Mouse (Mus musculus): ENCODE measurements at regions not wholly inside any gene's neighbourhood (a gene's known extent, or its start where the extent isn't known, plus 50 kb on each side); places are given as distances from the start of the nearest gene placed in this dataset.

- 58% methylated on average over 4 of the region's 4 CpGs for WGBS
- ATAC-seq (ENCODE audit: insufficient number of reproducible peaks, insufficient read depth, low FRiP score, low TSS enrichment): no peak
- Histone ChIP-seq H3K27me3 (no peaks in the 10 kb centered on the region), H3K4me1 (no peaks in the 10 kb centered on the region), H3K4me3 (no peak overlapping the region), H3K27ac (no peak overlapping the region), H3K9ac (no peak overlapping the region), H3K4me2 (replicated peaks) (no peak overlapping the region), H3K9me3 (no peaks in the 10 kb centered on the region), H3K36me3 (no peaks in the 10 kb centered on the region)
Observed at GRCm38 (mm10) chr1:52553871-52554270, 53.4 kb upstream of the Nab1 start.

GRCm38 (mm10) chr1:52565812-52566211 lies 64.7 kb upstream of the Nemp2 start:
- no peak overlapping the region for H3K4me2 ChIP-seq (replicated peaks)
- H3K27ac ChIP-seq: no peak overlapping the region
- no peaks in the 10 kb centered on the region for H3K4me1 ChIP-seq
- no peak overlapping the region for H3K4me3 ChIP-seq
- H3K9ac ChIP-seq: no peak overlapping the region
- no peaks in the 10 kb centered on the region for H3K9me3 ChIP-seq
- no peaks in the 10 kb centered on the region for H3K36me3 ChIP-seq
- no peaks in the 10 kb centered on the region for H3K27me3 ChIP-seq
- ATAC-seq (ENCODE audit: insufficient number of reproducible peaks, insufficient read depth, low FRiP score, low TSS enrichment): no peak
- 44% methylated on average over 6 of the region's 6 CpGs for WGBS

GRCm38 (mm10) chr1:52571674-52572073 lies 58.8 kb upstream of the Nemp2 start:
- H3K36me3 ChIP-seq: no peaks in the 10 kb centered on the region
- no peak overlapping the region for H3K9ac ChIP-seq
- H3K27me3 ChIP-seq: no peaks in the 10 kb centered on the region
- WGBS: 58% methylated on average over 5 of the region's 5 CpGs
- no peaks in the 10 kb centered on the region for H3K4me1 ChIP-seq
- ATAC-seq (ENCODE audit: insufficient number of reproducible peaks, insufficient read depth, low FRiP score, low TSS enrichment): no peak
- H3K27ac ChIP-seq: no peak overlapping the region
- no peak overlapping the region for H3K4me3 ChIP-seq
- no peak overlapping the region for H3K4me2 ChIP-seq (replicated peaks)
- no peaks in the 10 kb centered on the region for H3K9me3 ChIP-seq

- peaks cover 15% of the 10 kb centered on the region for H3K4me1 ChIP-seq
- no peaks in the 10 kb centered on the region for H3K36me3 ChIP-seq
- peak overlapping the region; percentile 75 for H3K27ac ChIP-seq
- H3K4me2 ChIP-seq (replicated peaks): 0 out of 2 replicates have a peak overlapping the region, but pooled peaks have one; percentile 19
- H3K9me3 ChIP-seq: no peaks in the 10 kb centered on the region
- H3K9ac ChIP-seq: no peak overlapping the region
- 33% methylated on average over 5 of the region's 5 CpGs for WGBS
- no peaks in the 10 kb centered on the region for H3K27me3 ChIP-seq
- peak; percentile 90 for ATAC-seq (ENCODE audit: insufficient number of reproducible peaks, insufficient read depth, low FRiP score, low TSS enrichment)
- no peak overlapping the region for H3K4me3 ChIP-seq
Observed at GRCm38 (mm10) chr1:52578298-52579056, 52.0 kb upstream of the Nemp2 start.

- Histone ChIP-seq H3K36me3 (no peaks in the 10 kb centered on the region), H3K4me2 (replicated peaks) (no peak overlapping the region), H3K4me1 (peaks cover 15% of the 10 kb centered on the region), H3K27me3 (no peaks in the 10 kb centered on the region), H3K27ac (no peak overlapping the region), H3K4me3 (no peak overlapping the region), H3K9ac (no peak overlapping the region), H3K9me3 (no peaks in the 10 kb centered on the region)
- no peak for ATAC-seq (ENCODE audit: insufficient number of reproducible peaks, insufficient read depth, low FRiP score, low TSS enrichment)
- 85% methylated on average over 4 of the region's 4 CpGs for WGBS
Observed at GRCm38 (mm10) chr1:52580132-52580896, 50.2 kb upstream of the Nemp2 start.
